Mouse (Mus musculus): ENCODE data around the gene Ckb. TPM values are rescaled to one million over a fixed set of nuclear protein-coding genes. Genes with fewer than 3 reads are reported as not detected.

Gene Ckb
- polyA plus RNA-seq (2014; fragmentation: Illumina TruSeq; extraction: RNeasy Lipid Tissue Mini Kit (QIAGEN cat#74804); ENCODE audit: low read depth, low replicate concordance): 0.17 TPM

DNA sequence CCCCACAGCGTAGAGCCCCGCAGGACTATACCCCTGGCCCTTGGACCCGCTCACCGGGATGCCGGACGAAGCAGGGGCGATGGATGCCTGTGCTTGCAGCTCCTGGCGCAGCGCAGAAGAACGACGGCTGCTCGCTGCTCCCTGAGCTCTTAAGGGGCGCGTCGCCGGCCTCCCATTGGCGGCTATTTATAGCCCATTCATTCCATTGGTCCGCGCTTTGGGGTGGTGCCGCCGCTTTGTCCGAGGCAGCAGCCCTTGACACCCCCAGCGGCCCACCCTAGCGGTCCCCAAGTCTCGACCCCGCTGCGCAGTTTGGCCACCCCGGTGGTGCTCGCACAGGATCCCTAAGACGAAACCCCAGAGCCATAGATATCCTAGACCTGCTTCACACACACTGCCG is at the start of gene Ckb:
Gene Ckb (minus strand): TSS at position 163 of the 400 bp plus-strand sequence.

DNA sequence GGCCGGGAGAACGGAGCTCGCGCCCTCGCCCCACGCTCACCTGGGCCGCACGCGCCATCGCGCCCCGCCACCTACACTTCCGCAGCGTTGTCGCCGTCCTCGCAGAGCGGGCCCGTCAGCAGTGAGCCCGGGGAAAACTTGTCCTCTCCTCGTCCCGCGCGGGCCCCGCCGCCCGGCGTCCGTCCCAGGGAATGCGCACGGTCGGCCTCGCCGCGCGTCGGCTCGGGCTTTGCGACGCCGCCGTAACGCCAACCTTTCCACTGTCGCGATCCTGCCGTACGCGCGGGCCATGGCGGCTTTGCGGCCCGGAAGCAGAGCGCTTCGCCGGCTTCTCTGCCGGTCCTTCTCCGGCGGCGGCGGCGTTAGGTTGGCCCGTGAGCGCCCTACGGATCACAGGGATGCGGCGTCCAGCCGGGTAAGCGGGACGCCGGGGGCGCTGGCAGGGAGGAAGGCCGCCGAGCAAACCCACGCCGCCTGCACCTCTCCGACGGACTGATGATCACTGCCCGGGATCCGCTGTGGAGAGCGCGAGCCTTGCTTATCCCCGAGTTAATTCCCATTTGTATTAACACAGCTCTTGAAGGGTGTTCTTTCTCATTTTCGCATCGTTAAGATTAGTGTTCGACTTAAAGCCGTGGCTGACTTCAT is 41.0 kb upstream of the Ckb start, which contains the start of the genes Bag5 and Apopt1:
Gene Bag5 (minus strand): TSS at position 254 of the 648 bp plus-strand sequence.
Gene Apopt1 (plus strand): TSS at position 258 of the 648 bp plus-strand sequence.

DNA sequence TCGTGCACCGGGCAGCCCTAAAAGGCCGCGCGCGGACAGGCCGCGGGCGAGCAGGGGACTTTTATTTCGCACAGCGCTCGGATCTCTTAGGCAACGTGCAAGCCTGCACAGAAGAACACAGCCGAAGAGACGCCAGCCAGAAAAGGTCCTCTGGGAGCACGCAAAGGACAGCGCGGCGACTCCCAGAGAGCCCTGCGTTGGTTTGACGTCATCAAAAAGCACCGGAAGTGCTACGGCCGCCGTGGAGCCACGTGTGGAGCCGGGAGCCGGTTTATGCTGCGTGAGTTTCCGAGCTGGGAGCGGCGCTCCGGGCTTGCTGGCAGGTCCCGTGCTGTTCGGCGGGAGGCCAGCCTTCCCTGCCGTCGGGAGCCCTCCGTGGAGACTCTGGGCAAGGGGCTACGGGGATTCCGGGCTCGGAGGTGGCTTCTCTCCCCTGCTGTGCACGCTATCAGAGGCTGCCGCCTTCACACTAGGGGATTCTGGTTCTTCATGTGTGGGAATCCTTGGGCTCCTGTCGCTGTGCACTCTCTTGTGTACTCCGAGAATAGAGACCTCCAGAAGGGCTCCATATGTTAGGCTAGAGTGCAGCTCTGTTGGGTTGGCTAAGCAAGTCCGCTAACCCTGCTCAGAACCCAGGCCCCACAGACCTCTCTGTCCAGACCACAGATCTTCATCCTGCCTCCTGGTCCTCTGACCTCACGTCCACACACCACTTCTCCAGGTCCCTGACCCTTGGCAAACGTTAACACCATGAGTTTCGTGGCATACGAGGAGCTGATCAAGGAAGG is 5.9 kb upstream of the Ckb start, which contains the start of gene Trmt61a:
Gene Trmt61a (plus strand): TSS at position 224 of the 788 bp plus-strand sequence.

Other genes with a start within 250 kb of the Ckb start
- gene Tnfaip2, start 229.9 kb downstream of the Ckb start, polyA plus RNA-seq (2014; fragmentation: Illumina TruSeq; extraction: RNeasy Lipid Tissue Mini Kit (QIAGEN cat#74804); ENCODE audit: low read depth, low replicate concordance): 10.3 TPM
- gene Gm266, start 186.5 kb downstream of the Ckb start, polyA plus RNA-seq (2014; fragmentation: Illumina TruSeq; extraction: RNeasy Lipid Tissue Mini Kit (QIAGEN cat#74804); ENCODE audit: low read depth, low replicate concordance): 0.87 TPM
- 1,310 TPM for gene Eif5, start 134.3 kb downstream of the Ckb start, polyA plus RNA-seq (2014; fragmentation: Illumina TruSeq; extraction: RNeasy Lipid Tissue Mini Kit (QIAGEN cat#74804); ENCODE audit: low read depth, low replicate concordance)
- 92.5 TPM for gene Mark3, start 97.8 kb downstream of the Ckb start, polyA plus RNA-seq (2014; fragmentation: Illumina TruSeq; extraction: RNeasy Lipid Tissue Mini Kit (QIAGEN cat#74804); ENCODE audit: low read depth, low replicate concordance)
- gene Trmt61a, start 5.8 kb upstream of the Ckb start, polyA plus RNA-seq (2014; fragmentation: Illumina TruSeq; extraction: RNeasy Lipid Tissue Mini Kit (QIAGEN cat#74804); ENCODE audit: low read depth, low replicate concordance): 0.18 TPM
- gene Bag5, start 40.9 kb upstream of the Ckb start, polyA plus RNA-seq (2014; fragmentation: Illumina TruSeq; extraction: RNeasy Lipid Tissue Mini Kit (QIAGEN cat#74804); ENCODE audit: low read depth, low replicate concordance): 332 TPM
- gene Apopt1, start 40.9 kb upstream of the Ckb start, polyA plus RNA-seq (2014; fragmentation: Illumina TruSeq; extraction: RNeasy Lipid Tissue Mini Kit (QIAGEN cat#74804); ENCODE audit: low read depth, low replicate concordance): 40.6 TPM
- gene Klc1, start 86.5 kb upstream of the Ckb start, polyA plus RNA-seq (2014; fragmentation: Illumina TruSeq; extraction: RNeasy Lipid Tissue Mini Kit (QIAGEN cat#74804); ENCODE audit: low read depth, low replicate concordance): 3.3 TPM
- gene Xrcc3, start 141.5 kb upstream of the Ckb start, polyA plus RNA-seq (2014; fragmentation: Illumina TruSeq; extraction: RNeasy Lipid Tissue Mini Kit (QIAGEN cat#74804); ENCODE audit: low read depth, low replicate concordance): 0.36 TPM
- 7.1 TPM for gene Zfyve21, start 141.8 kb upstream of the Ckb start, polyA plus RNA-seq (2014; fragmentation: Illumina TruSeq; extraction: RNeasy Lipid Tissue Mini Kit (QIAGEN cat#74804); ENCODE audit: low read depth, low replicate concordance)
- 7.9 TPM for gene Ppp1r13b, start 235.8 kb upstream of the Ckb start, polyA plus RNA-seq (2014; fragmentation: Illumina TruSeq; extraction: RNeasy Lipid Tissue Mini Kit (QIAGEN cat#74804); ENCODE audit: low read depth, low replicate concordance)

Measured in testis, adult 10 weeks (tissue).